Mouse (Mus musculus) layer of hippocampus, adult 11-12 months (tissue): ENCODE measurements around the gene Vmn1r113.
"Not testable (repeated sequence)": the region's sequence is repeated elsewhere in the genome, so short reads cannot be mapped to it uniquely, and the experiment has no call there.

ENCODE experiments used
- DNase-seq: peaks from one replicate; pipeline ENCODE4 v3.0.0; 2022; ENCODE audit warnings: low spot score

Gene Vmn1r113

DNA sequence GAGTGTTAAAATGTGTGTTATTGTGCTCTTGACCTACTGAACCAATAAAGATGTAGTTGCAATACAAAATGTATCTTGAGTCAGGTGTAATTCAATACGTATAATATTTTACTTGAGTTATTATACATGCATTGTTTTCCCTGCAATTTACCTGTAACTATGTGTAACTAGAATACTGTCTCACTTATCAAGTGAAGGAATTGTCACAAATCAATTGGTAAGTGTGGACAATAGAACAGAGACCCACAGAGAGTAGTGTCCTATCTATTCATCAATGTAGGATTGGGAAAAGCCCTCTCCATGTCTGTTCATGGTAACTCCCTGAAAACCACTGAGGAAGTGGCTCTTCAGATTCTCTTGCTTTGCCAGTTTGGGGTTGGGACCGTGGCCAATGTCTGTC lies at the start of gene Vmn1r113:
TSS of gene Vmn1r113 (plus strand) at position 301 of the 400 bp plus-strand sequence.
- not testable (repeated sequence) for DNase-seq

DNA sequence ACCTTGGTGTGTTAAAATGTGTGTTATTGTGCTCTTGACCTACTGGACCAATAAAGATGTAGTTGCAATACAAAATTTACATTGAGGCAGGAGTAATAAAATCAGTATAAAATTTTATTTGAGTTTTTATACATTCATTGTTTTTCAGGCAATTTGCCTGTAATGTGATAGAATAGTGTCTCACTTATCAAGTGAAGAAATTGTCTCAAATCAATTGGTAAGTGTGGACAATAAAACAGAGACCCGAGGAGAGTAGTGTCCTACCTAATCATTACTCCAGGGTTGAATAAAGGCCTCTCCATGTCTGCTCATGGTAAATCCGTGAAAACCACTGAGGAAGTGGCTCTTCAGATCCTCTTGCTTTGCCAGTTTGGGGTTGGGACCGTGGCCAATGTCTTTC lies 16.2 kb upstream of the Vmn1r113 start, which contains the start of gene Vmn1r112:
TSS of gene Vmn1r112 (plus strand) at position 301 of the 400 bp plus-strand sequence.
- not testable (repeated sequence) for DNase-seq

DNA sequence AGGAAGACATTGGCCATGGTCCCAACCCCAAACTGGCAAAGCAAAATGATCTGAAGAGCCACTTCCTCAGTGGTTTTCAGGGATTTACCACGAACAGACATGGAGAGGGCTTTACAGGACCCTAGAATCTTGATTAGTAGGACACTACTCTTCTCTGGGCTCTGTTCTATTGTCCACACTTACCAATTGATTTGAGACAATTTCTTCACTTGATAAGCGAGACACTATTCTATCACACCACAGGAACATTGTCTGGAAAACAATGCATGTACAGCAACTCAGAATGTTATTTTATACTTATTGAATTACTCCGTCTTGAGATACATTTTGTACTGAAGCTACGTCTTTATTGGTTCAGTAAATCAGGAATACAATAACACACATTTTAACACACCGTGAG lies 25.0 kb downstream of the Vmn1r113 start, which contains the start of gene Vmn1r114:
TSS of gene Vmn1r114 (minus strand) at position 101 of the 400 bp plus-strand sequence.
- DNase-seq = not testable (repeated sequence)
